Mouse (Mus musculus) liver, adult (tissue): Measurements from ENCODE around the gene Gdpd1.
A peak's percentile ranks its signal among the peaks of the same experiment; 100 is the strongest.

ENCODE experiments used
- GATA4 ChIP-seq: IDR thresholded peaks from 2 replicates; pipeline ENCODE4 v1.6.1; 2014; ENCODE audit warnings: mild to moderate bottlenecking, low read length; ENCODE audit not compliant: insufficient replicate concordance

Gene Gdpd1

GRCm38 (mm10) chr11:87002078-87002829, 71.6 kb downstream of the Gdpd1 start:
- peak; percentile 95; the same call in 1 of the 2 replicates for TF ChIP-seq GATA4

- no peak for TF ChIP-seq GATA4
Measured at GRCm38 (mm10) chr11:87001217-87001616, 72.6 kb downstream of the Gdpd1 start.

GRCm38 (mm10) chr11:86996266-86996665, 77.6 kb downstream of the Gdpd1 start:
- TF ChIP-seq GATA4 = no peak

- TF ChIP-seq GATA4 = peak; percentile 63
Measured at GRCm38 (mm10) chr11:86995625-86996221, 78.1 kb downstream of the Gdpd1 start.

- no peak for TF ChIP-seq GATA4
Measured at GRCm38 (mm10) chr11:86994791-86995624, 78.9 kb downstream of the Gdpd1 start.

GRCm38 (mm10) chr11:86994330-86994729, 79.5 kb downstream of the Gdpd1 start:
- TF ChIP-seq GATA4 = peak; percentile 6; the same call in 1 of the 2 replicates

GRCm38 (mm10) chr11:86993041-86994037, 80.5 kb downstream of the Gdpd1 start, which contains the start of gene Ypel2:
Gene Ypel2, minus strand, starts transcription at chr11:86993707.
- TF ChIP-seq GATA4 = peak; percentile 13; the same call in 1 of the 2 replicates

GRCm38 (mm10) chr11:86992461-86992988, 81.3 kb downstream of the Gdpd1 start:
- no peak for TF ChIP-seq GATA4

- TF ChIP-seq GATA4 = no peak
Measured at GRCm38 (mm10) chr11:86991241-86991640, 82.6 kb downstream of the Gdpd1 start.

GRCm38 (mm10) chr11:86990309-86990708, 83.6 kb downstream of the Gdpd1 start:
- TF ChIP-seq GATA4 = no peak

- no peak for TF ChIP-seq GATA4
Measured at GRCm38 (mm10) chr11:86984990-86985389, 88.9 kb downstream of the Gdpd1 start.
